Mouse (Mus musculus) embryonic facial prominence, embryonic 11.5 days (tissue): ENCODE measurements around the gene Rasgef1b. TPM values are rescaled to one million over a fixed set of nuclear protein-coding genes. Genes with fewer than 3 reads are reported as not detected.

Experiments
- ATAC-seq: fragments of 200-750 bp; cut with Nextera tagmentation; replicated peaks from 2 replicates; pipeline ENCODE4 v1.8.0; 2017; ENCODE audit warnings: low read depth; ENCODE audit not compliant: insufficient number of reproducible peaks, low FRiP score, low TSS enrichment
- DNase-seq: peaks from one replicate; pipeline ENCODE4 v3.0.0-alpha.2; 2015; ENCODE audit warnings: low spot score
- H3K27ac ChIP-seq: fragments of 300-500 bp; sonication (generic); replicated peaks from 2 replicates; pipeline ENCODE4 v1.5.1; 2014; ENCODE audit warnings: mild to moderate bottlenecking, low read depth, low read length, control low read depth
- H3K27me3 ChIP-seq: fragments of 300-500 bp; sonication (generic); 2 replicates; pipeline ENCODE4 v1.6.1; 2014; ENCODE audit warnings: mild to moderate bottlenecking, low read length, moderate library complexity, mixed read lengths; ENCODE audit not compliant: control insufficient read depth, insufficient read depth
- H3K36me3 ChIP-seq: fragments of 300-500 bp; sonication (generic); replicated peaks from 2 replicates; pipeline ENCODE4 v1.6.1; 2014; ENCODE audit warnings: low read depth, mild to moderate bottlenecking, low read length, moderate library complexity, mixed read lengths; ENCODE audit not compliant: control insufficient read depth, insufficient read depth
- H3K4me1 ChIP-seq: fragments of 300-500 bp; sonication (generic); 2 replicates; pipeline ENCODE4 v1.6.1; 2014; ENCODE audit warnings: low read length, mixed read lengths; ENCODE audit not compliant: control insufficient read depth, insufficient read depth
- H3K4me2 ChIP-seq: fragments of 300-500 bp; sonication (generic); 2 replicates; pipeline ENCODE4 v1.6.1; 2014; ENCODE audit warnings: low read depth, mild to moderate bottlenecking, control low read depth, low read length, moderate library complexity
- H3K4me3 ChIP-seq: fragments of 300-500 bp; sonication (generic); 2 replicates; pipeline ENCODE4 v1.5.1; 2014; ENCODE audit warnings: low read depth, low read length, control low read depth
- H3K9ac ChIP-seq: fragments of 300-500 bp; sonication (generic); replicated peaks from 2 replicates; pipeline ENCODE4 v1.6.1; 2014; ENCODE audit warnings: mild to moderate bottlenecking, control low read depth, low read length
- H3K9me3 ChIP-seq: fragments of 300-500 bp; sonication (generic); replicated peaks from 2 replicates; pipeline ENCODE4 v1.6.1; 2016; ENCODE audit warnings: mild to moderate bottlenecking, low read length, inconsistent platforms, mixed read lengths; ENCODE audit not compliant: control insufficient read depth
- WGBS: fragments of 180-500 bp; shearing (Covaris S2); extraction: QIAGEN DNeasy Blood & Tissue Kit; methylation state at CpG from one replicate; pipeline ENCODE4 v1.1.7; 2014; 5-methylcytosine and 5-hydroxymethylcytosine counted together
- polyA plus RNA-seq: library from polyadenylated mRNA; unstranded; fragments of >200 nt; fragmentation: Nextera tagmentation; extraction: Ambion mirVana; gene quantifications from 2 replicates; pipeline ENCODE4 v1.2.1, GENCODE M21; 2014

The Rasgef1b gene
- polyA plus RNA-seq, 1 experiment from 2014 or later, result 14.2 TPM

- no peak overlapping the region for H3K27ac ChIP-seq
- ATAC-seq (no peak), DNase-seq (no peak)
- no peaks in the 10 kb centered on the region for H3K27me3 ChIP-seq
- no peak overlapping the region for H3K4me2 ChIP-seq
- no peaks in the 10 kb centered on the region for H3K9me3 ChIP-seq
- H3K4me1 ChIP-seq, result no peaks in the 10 kb centered on the region
- H3K36me3 ChIP-seq, result no peaks in the 10 kb centered on the region
- no peak overlapping the region for H3K9ac ChIP-seq
- H3K4me3 ChIP-seq, result no peak overlapping the region
These were observed 258.3 kb downstream of the Rasgef1b start for GRCm38 (mm10) chr5:99470613-99471012.

DNA sequence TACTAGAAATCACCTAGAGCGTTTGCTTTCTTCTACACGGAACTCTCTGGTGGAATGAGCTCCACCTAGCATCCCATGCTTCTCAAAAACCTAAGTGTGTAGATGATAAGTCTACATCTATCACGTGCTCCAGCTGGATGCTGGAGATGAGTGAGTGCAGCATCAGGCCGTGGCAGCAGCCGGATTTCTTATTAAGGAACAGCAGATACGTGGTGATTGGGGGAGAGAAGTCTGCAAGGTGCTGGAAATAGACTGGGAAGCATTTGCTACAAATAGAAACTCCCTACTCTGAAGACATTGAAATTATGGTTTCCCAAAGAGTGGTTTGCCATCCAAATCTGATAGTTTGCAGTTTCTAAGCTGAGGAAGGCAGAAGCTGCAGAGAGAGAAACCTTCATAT lies 269.9 kb downstream of the Rasgef1b start:
- WGBS, result 84% methylated on average over 6 of the region's 6 CpGs
- ATAC-seq (no peak), DNase-seq (no peak)
- Histone ChIP-seq H3K27me3 (no peaks in the 10 kb centered on the region), H3K9me3 (no peaks in the 10 kb centered on the region), H3K4me1 (no peaks in the 10 kb centered on the region), H3K27ac (no peak overlapping the region), H3K9ac (no peak overlapping the region), H3K4me2 (no peak overlapping the region), H3K36me3 (no peaks in the 10 kb centered on the region), H3K4me3 (no peak overlapping the region)

- DNase-seq (no peak), ATAC-seq (no peak)
- Histone ChIP-seq H3K27ac (no peak overlapping the region), H3K9ac (no peak overlapping the region), H3K27me3 (no peaks in the 10 kb centered on the region), H3K9me3 (no peaks in the 10 kb centered on the region), H3K4me3 (no peak overlapping the region), H3K4me2 (no peak overlapping the region), H3K4me1 (no peaks in the 10 kb centered on the region), H3K36me3 (no peaks in the 10 kb centered on the region)
- 91% methylated on average over 3 of the region's 3 CpGs for WGBS
These were observed 271.6 kb downstream of the Rasgef1b start for GRCm38 (mm10) chr5:99457291-99457690.

DNA sequence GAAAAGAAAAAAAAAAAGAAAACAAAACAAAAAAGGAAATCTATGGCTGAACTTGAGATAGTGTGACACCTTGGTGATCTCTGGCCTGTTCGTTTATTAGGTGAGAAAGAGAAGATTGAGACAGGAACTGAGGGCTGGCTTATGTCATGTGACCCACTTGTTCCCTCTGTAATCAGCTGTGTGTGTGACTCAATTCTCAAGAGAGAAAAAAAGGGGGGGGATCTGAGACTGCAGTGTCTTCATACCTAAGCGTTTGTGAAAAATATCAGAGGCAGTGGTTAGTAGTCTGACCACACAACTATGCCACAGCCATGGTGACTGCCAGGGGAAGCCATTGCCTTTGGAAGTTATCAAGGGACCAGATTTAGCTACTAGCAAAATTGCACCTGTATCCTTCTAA lies 276.9 kb downstream of the Rasgef1b start:
- Histone ChIP-seq H3K9ac (no peak overlapping the region), H3K4me1 (no peaks in the 10 kb centered on the region), H3K27me3 (no peaks in the 10 kb centered on the region), H3K4me2 (no peak overlapping the region), H3K36me3 (no peaks in the 10 kb centered on the region), H3K27ac (no peak overlapping the region), H3K9me3 (no peaks in the 10 kb centered on the region), H3K4me3 (no peak overlapping the region)
- DNase-seq (no peak), ATAC-seq (no peak)
- 60% methylated on average over 2 of the region's 2 CpGs for WGBS

- no peak overlapping the region for H3K9ac ChIP-seq
- ATAC-seq (no peak), DNase-seq (no peak)
- H3K4me3 ChIP-seq, result no peak overlapping the region
- no peaks in the 10 kb centered on the region for H3K27me3 ChIP-seq
- H3K36me3 ChIP-seq, result no peaks in the 10 kb centered on the region
- H3K4me2 ChIP-seq, result no peak overlapping the region
- 71% methylated on average over 5 of the region's 5 CpGs for WGBS
- H3K4me1 ChIP-seq, result no peaks in the 10 kb centered on the region
- no peak overlapping the region for H3K27ac ChIP-seq
- no peaks in the 10 kb centered on the region for H3K9me3 ChIP-seq
These were observed 277.4 kb downstream of the Rasgef1b start for GRCm38 (mm10) chr5:99451416-99451815.

DNA sequence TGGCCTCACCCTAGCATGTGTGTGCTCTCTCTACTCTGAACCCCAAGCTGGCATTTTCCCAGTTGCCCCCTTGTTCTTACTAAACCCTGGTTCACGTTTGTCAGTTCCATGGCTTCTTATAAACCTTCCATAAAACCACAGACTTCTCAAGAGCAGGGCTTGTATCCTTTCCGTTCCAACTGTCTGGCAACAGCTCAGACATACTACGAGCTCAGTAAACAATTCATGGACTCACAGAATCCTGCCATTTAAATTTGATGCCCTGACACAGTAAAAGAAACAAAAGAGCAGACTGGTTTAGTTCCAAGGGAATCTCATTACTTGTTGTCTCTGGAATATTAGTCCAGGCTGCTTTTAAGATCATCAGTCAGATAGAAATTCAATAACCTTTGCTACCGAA lies 277.9 kb downstream of the Rasgef1b start:
- WGBS, result 76% methylated on average over 4 of the region's 4 CpGs
- H3K27ac ChIP-seq, result no peak overlapping the region
- H3K4me1 ChIP-seq, result no peaks in the 10 kb centered on the region
- DNase-seq (no peak), ATAC-seq (no peak)
- H3K36me3 ChIP-seq, result no peaks in the 10 kb centered on the region
- no peaks in the 10 kb centered on the region for H3K27me3 ChIP-seq
- H3K4me3 ChIP-seq, result no peak overlapping the region
- no peak overlapping the region for H3K4me2 ChIP-seq
- no peaks in the 10 kb centered on the region for H3K9me3 ChIP-seq
- no peak overlapping the region for H3K9ac ChIP-seq

DNA sequence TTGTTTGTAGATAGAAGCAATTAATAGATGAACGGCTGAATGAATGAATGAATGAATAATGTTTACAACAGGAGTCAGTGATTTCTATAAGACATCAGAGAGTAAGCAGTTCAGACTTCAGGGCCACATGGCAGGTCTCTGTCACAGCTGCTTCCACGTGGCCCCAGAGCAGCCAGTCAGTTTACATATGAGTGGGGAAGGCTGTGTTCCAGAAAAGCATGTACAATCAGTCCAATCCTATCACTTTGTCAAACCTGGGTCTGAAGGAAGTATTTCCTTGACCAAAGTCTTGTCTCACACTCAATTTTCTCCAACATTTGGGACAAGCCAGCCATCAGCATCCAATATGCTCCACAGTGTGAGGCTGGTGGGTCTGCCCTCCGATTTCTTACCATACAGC lies 278.4 kb downstream of the Rasgef1b start:
- no peak overlapping the region for H3K9ac ChIP-seq
- DNase-seq, result no peak
- H3K9me3 ChIP-seq, result no peaks in the 10 kb centered on the region
- H3K27me3 ChIP-seq, result no peaks in the 10 kb centered on the region
- H3K27ac ChIP-seq, result no peak overlapping the region
- no peaks in the 10 kb centered on the region for H3K36me3 ChIP-seq
- WGBS, result 74% methylated on average over 3 of the region's 3 CpGs
- H3K4me3 ChIP-seq, result no peak overlapping the region
- no peak for ATAC-seq
- H3K4me2 ChIP-seq, result no peak overlapping the region
- no peaks in the 10 kb centered on the region for H3K4me1 ChIP-seq

DNA sequence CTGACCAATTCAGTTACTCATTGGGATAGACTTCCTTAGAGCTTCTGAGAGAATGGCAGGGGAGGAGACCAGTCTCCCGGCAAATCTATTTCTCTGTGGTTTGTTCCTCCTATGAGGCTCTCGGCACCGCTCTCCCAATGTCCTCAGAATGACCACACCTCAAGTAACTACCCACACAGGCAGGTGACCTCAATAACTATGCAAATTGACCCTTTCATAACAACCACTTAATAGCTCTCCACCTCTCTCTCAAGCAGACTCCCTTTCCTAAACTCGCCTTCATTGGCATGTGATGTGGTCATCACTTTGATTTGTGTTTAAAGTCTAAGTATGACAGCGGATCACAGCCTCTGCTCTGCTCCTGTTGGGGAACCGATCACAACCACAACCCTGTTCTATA lies 281.4 kb downstream of the Rasgef1b start:
- 93% methylated on average over 6 of the region's 6 CpGs for WGBS
- DNase-seq, result no peak
- no peak overlapping the region for H3K9ac ChIP-seq
- no peak overlapping the region for H3K27ac ChIP-seq
- no peak overlapping the region for H3K4me2 ChIP-seq
- H3K36me3 ChIP-seq, result no peaks in the 10 kb centered on the region
- H3K4me3 ChIP-seq, result no peak overlapping the region
- H3K4me1 ChIP-seq, result no peaks in the 10 kb centered on the region
- no peak for ATAC-seq
- no peaks in the 10 kb centered on the region for H3K9me3 ChIP-seq
- H3K27me3 ChIP-seq, result no peaks in the 10 kb centered on the region

GRCm38 (mm10) chr5:99445242-99445641 lies 283.6 kb downstream of the Rasgef1b start:
- 78% methylated on average over 5 of the region's 5 CpGs for WGBS
- no peak overlapping the region for H3K4me3 ChIP-seq

More at GRCm38 (mm10) chr5:99445242-99445641, 283.6 kb downstream of the Rasgef1b start:
- Histone ChIP-seq H3K36me3 (no peaks in the 10 kb centered on the region), H3K27me3 (no peaks in the 10 kb centered on the region), H3K9ac (no peak overlapping the region), H3K9me3 (no peaks in the 10 kb centered on the region), H3K4me2 (no peak overlapping the region), H3K4me1 (no peaks in the 10 kb centered on the region), H3K27ac (no peak overlapping the region)
- ATAC-seq (no peak), DNase-seq (no peak)
